Mouse (Mus musculus): ENCODE measurements around the gene Cdh11. TPM values are rescaled to one million over a fixed set of nuclear protein-coding genes. Genes with fewer than 3 reads are reported as not detected.

Gene Cdh11
- polyA plus RNA-seq, 1 experiment from 2014 or later = 37.9 TPM

- Histone ChIP-seq H3K27me3 (replicated peaks; ENCODE audit: control insufficient read depth, insufficient read depth, low read length) (no peaks in the 10 kb centered on the region), H3K36me3 (ENCODE audit: control insufficient read depth, insufficient read depth, low read length) (0 out of 2 replicates have a peak, but pooled peaks cover 2% of the 10 kb centered on the region), H3K27ac (ENCODE audit: low read depth, low read length) (no peak overlapping the region), H3K4me2 (ENCODE audit: low read length) (no peak overlapping the region), H3K4me3 (ENCODE audit: low read length) (no peak overlapping the region), H3K9ac (ENCODE audit: low read depth, low read length) (no peak overlapping the region), H3K9me3 (ENCODE audit: control insufficient read depth, low read length) (no peaks in the 10 kb centered on the region), H3K4me1 (ENCODE audit: control insufficient read depth, insufficient read depth, low read depth, low read length) (no peaks in the 10 kb centered on the region; the same call in 1 of the 2 replicates)
- 90% methylated on average over 1 of the region's 1 CpGs for WGBS
- ATAC-seq = no peak
Measured at GRCm38 (mm10) chr8:102774594-102774993, 10.8 kb downstream of the Cdh11 start.

- no peak overlapping the region for H3K9ac ChIP-seq (ENCODE audit: low read depth, low read length)
- no peaks in the 10 kb centered on the region for H3K9me3 ChIP-seq (ENCODE audit: control insufficient read depth, low read length)
- H3K4me2 ChIP-seq (ENCODE audit: low read length) = no peak overlapping the region
- no peak overlapping the region for H3K4me3 ChIP-seq (ENCODE audit: low read length)
- H3K27ac ChIP-seq (ENCODE audit: low read depth, low read length) = no peak overlapping the region
- H3K36me3 ChIP-seq (ENCODE audit: control insufficient read depth, insufficient read depth, low read length) = 0 out of 2 replicates have a peak, but pooled peaks cover 2% of the 10 kb centered on the region
- ATAC-seq = no peak
- H3K4me1 ChIP-seq (ENCODE audit: control insufficient read depth, insufficient read depth, low read depth, low read length) = peaks cover 2% of the 10 kb centered on the region
- H3K27me3 ChIP-seq (replicated peaks; ENCODE audit: control insufficient read depth, insufficient read depth, low read length) = no peaks in the 10 kb centered on the region
- 95% methylated on average over 2 of the region's 2 CpGs for WGBS
Measured at GRCm38 (mm10) chr8:102771456-102771855, 14.0 kb downstream of the Cdh11 start.

GRCm38 (mm10) chr8:102753839-102754238 lies 31.6 kb downstream of the Cdh11 start:
- Histone ChIP-seq H3K27ac (ENCODE audit: low read depth, low read length) (no peak overlapping the region), H3K4me1 (ENCODE audit: control insufficient read depth, insufficient read depth, low read depth, low read length) (no peaks in the 10 kb centered on the region), H3K4me2 (ENCODE audit: low read length) (no peak overlapping the region), H3K9ac (ENCODE audit: low read depth, low read length) (no peak overlapping the region), H3K4me3 (ENCODE audit: low read length) (no peak overlapping the region), H3K9me3 (ENCODE audit: control insufficient read depth, low read length) (no peaks in the 10 kb centered on the region), H3K27me3 (replicated peaks; ENCODE audit: control insufficient read depth, insufficient read depth, low read length) (no peaks in the 10 kb centered on the region), H3K36me3 (ENCODE audit: control insufficient read depth, insufficient read depth, low read length) (no peaks in the 10 kb centered on the region)
- WGBS = 77% methylated on average over 5 of the region's 5 CpGs
- ATAC-seq = no peak

GRCm38 (mm10) chr8:102742940-102743339 lies 42.5 kb downstream of the Cdh11 start:
- Histone ChIP-seq H3K4me2 (ENCODE audit: low read length) (no peak overlapping the region), H3K9me3 (ENCODE audit: control insufficient read depth, low read length) (no peaks in the 10 kb centered on the region), H3K9ac (ENCODE audit: low read depth, low read length) (no peak overlapping the region), H3K4me1 (ENCODE audit: control insufficient read depth, insufficient read depth, low read depth, low read length) (peaks cover 5% of the 10 kb centered on the region), H3K4me3 (ENCODE audit: low read length) (no peak overlapping the region), H3K27ac (ENCODE audit: low read depth, low read length) (no peak overlapping the region), H3K36me3 (ENCODE audit: control insufficient read depth, insufficient read depth, low read length) (no peaks in the 10 kb centered on the region), H3K27me3 (replicated peaks; ENCODE audit: control insufficient read depth, insufficient read depth, low read length) (no peaks in the 10 kb centered on the region)
- ATAC-seq = no peak
- 85% methylated on average over 3 of the region's 3 CpGs for WGBS

GRCm38 (mm10) chr8:102742008-102742591 lies 43.3 kb downstream of the Cdh11 start:
- Histone ChIP-seq H3K27me3 (replicated peaks; ENCODE audit: control insufficient read depth, insufficient read depth, low read length) (no peaks in the 10 kb centered on the region), H3K4me3 (ENCODE audit: low read length) (no peak overlapping the region), H3K36me3 (ENCODE audit: control insufficient read depth, insufficient read depth, low read length) (no peaks in the 10 kb centered on the region), H3K9ac (ENCODE audit: low read depth, low read length) (no peak overlapping the region), H3K4me1 (ENCODE audit: control insufficient read depth, insufficient read depth, low read depth, low read length) (peaks cover 5% of the 10 kb centered on the region), H3K27ac (ENCODE audit: low read depth, low read length) (no peak overlapping the region), H3K9me3 (ENCODE audit: control insufficient read depth, low read length) (no peaks in the 10 kb centered on the region), H3K4me2 (ENCODE audit: low read length) (no peak overlapping the region)
- ATAC-seq = no peak
- WGBS = 72% methylated on average over 5 of the region's 5 CpGs

GRCm38 (mm10) chr8:102740963-102741362 lies 44.5 kb downstream of the Cdh11 start:
- Histone ChIP-seq H3K36me3 (ENCODE audit: control insufficient read depth, insufficient read depth, low read length) (no peaks in the 10 kb centered on the region), H3K27me3 (replicated peaks; ENCODE audit: control insufficient read depth, insufficient read depth, low read length) (no peaks in the 10 kb centered on the region), H3K9ac (ENCODE audit: low read depth, low read length) (no peak overlapping the region), H3K27ac (ENCODE audit: low read depth, low read length) (no peak overlapping the region), H3K4me3 (ENCODE audit: low read length) (no peak overlapping the region), H3K9me3 (ENCODE audit: control insufficient read depth, low read length) (no peaks in the 10 kb centered on the region), H3K4me2 (ENCODE audit: low read length) (no peak overlapping the region), H3K4me1 (ENCODE audit: control insufficient read depth, insufficient read depth, low read depth, low read length) (peaks cover 5% of the 10 kb centered on the region)
- no peak for ATAC-seq
- 90% methylated on average over 4 of the region's 4 CpGs for WGBS

GRCm38 (mm10) chr8:102738961-102739487 lies 46.4 kb downstream of the Cdh11 start:
- no peak overlapping the region for H3K4me3 ChIP-seq (ENCODE audit: low read length)
- no peaks in the 10 kb centered on the region for H3K9me3 ChIP-seq (ENCODE audit: control insufficient read depth, low read length)
- peak overlapping the region; percentile 13; the same call in 1 of the 2 replicates for H3K4me2 ChIP-seq (ENCODE audit: low read length)
- H3K9ac ChIP-seq (ENCODE audit: low read depth, low read length) = 0 out of 2 replicates have a peak overlapping the region, but pooled peaks have one; percentile 32
- ATAC-seq = peak; percentile 93
- peaks cover 7% of the 10 kb centered on the region for H3K4me1 ChIP-seq (ENCODE audit: control insufficient read depth, insufficient read depth, low read depth, low read length)
- 63% methylated on average over 7 of the region's 7 CpGs for WGBS
- no peaks in the 10 kb centered on the region for H3K27me3 ChIP-seq (replicated peaks; ENCODE audit: control insufficient read depth, insufficient read depth, low read length)
- H3K27ac ChIP-seq (ENCODE audit: low read depth, low read length) = peak overlapping the region; percentile 74
- no peaks in the 10 kb centered on the region for H3K36me3 ChIP-seq (ENCODE audit: control insufficient read depth, insufficient read depth, low read length)

GRCm38 (mm10) chr8:102738395-102738794 lies 47.0 kb downstream of the Cdh11 start:
- H3K9ac ChIP-seq (ENCODE audit: low read depth, low read length) = no peak overlapping the region
- no peak overlapping the region for H3K4me3 ChIP-seq (ENCODE audit: low read length)
- H3K4me2 ChIP-seq (ENCODE audit: low read length) = peak overlapping the region; percentile 13
- peak; percentile 46; the same call in 1 of the 2 replicates for ATAC-seq
- no peaks in the 10 kb centered on the region for H3K36me3 ChIP-seq (ENCODE audit: control insufficient read depth, insufficient read depth, low read length)
- no peaks in the 10 kb centered on the region for H3K27me3 ChIP-seq (replicated peaks; ENCODE audit: control insufficient read depth, insufficient read depth, low read length)
- 86% methylated on average over 7 of the region's 7 CpGs for WGBS
- no peaks in the 10 kb centered on the region for H3K9me3 ChIP-seq (ENCODE audit: control insufficient read depth, low read length)
- H3K27ac ChIP-seq (ENCODE audit: low read depth, low read length) = peak overlapping the region; percentile 74; the same call in 1 of the 2 replicates
- H3K4me1 ChIP-seq (ENCODE audit: control insufficient read depth, insufficient read depth, low read depth, low read length) = peaks cover 7% of the 10 kb centered on the region

GRCm38 (mm10) chr8:102734419-102734818 lies 51.0 kb downstream of the Cdh11 start:
- H3K9ac ChIP-seq (ENCODE audit: low read depth, low read length) = no peak overlapping the region
- H3K27me3 ChIP-seq (replicated peaks; ENCODE audit: control insufficient read depth, insufficient read depth, low read length) = no peaks in the 10 kb centered on the region
- H3K4me1 ChIP-seq (ENCODE audit: control insufficient read depth, insufficient read depth, low read depth, low read length) = peaks cover 7% of the 10 kb centered on the region
- ATAC-seq = no peak
- no peaks in the 10 kb centered on the region for H3K9me3 ChIP-seq (ENCODE audit: control insufficient read depth, low read length)
- no peaks in the 10 kb centered on the region for H3K36me3 ChIP-seq (ENCODE audit: control insufficient read depth, insufficient read depth, low read length)
- H3K4me2 ChIP-seq (ENCODE audit: low read length) = no peak overlapping the region
- H3K4me3 ChIP-seq (ENCODE audit: low read length) = no peak overlapping the region
- 52% methylated on average over 1 of the region's 1 CpGs for WGBS
- no peak overlapping the region for H3K27ac ChIP-seq (ENCODE audit: low read depth, low read length)
